Mouse (Mus musculus): Measurements from ENCODE around the gene Lonp2.

DNA sequence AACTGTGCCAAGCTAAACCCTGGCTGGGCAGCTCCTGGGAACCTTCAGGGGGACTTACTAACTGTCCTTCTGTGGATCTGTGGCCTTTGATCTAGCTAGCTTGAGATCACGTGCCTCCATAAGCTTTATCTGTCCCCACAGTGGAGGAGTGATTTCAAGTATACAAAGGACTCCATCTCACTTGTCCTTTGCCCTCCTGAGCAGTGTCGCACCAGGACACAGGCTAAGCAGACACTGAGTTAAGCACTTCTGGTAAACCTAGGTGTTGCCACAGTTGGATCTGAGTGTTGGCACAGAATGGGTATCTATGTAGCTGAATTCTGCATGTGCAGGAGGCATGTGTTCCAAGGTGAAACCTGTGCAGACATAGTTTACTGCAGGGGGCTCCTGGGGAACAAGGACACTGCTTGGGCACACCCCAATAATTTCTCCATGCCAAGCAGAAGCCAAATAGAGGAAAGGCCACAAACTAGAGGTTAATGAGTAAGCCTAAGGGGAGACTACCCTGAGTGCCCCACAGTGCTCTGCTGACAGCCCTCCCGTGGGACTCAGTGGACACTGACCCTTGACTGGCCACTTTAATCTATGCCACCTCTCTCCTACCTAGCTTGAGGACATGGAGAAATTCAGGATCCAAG lies 29.6 kb upstream of the Lonp2 start:
- TF ChIP-seq CTCF (IDR thresholded peaks at IDR 0.05; ENCODE audit: borderline replicate concordance, insufficient read depth, low read length), result no peak
- no peak for TF ChIP-seq POLR2A (IDR thresholded peaks at IDR 0.05; ENCODE audit: low read depth, low read length)

Measured in embryonic fibroblast, embryonic 13.5 days (primary cell).